Mouse (Mus musculus): ENCODE data around the gene Nat8. TPM values are rescaled to one million over a fixed set of nuclear protein-coding genes. Genes with fewer than 3 reads are reported as not detected.

Nat8 gene
- 0.43 and 0.75 TPM in 2 replicates for polyA plus RNA-seq (2012; rRNA removed; ENCODE audit: low replicate concordance)

GRCm38 (mm10) chr6:85831796-85832321, at the start of gene Nat8:
Gene Nat8 (minus strand): TSS chr6:85832082.

GRCm38 (mm10) chr6:85869006-85869405, 37.1 kb upstream of the Nat8 start, which contains the start of gene Nat8f2:
Gene Nat8f2 (minus strand): TSS chr6:85869158.

GRCm38 (mm10) chr6:85820837-85821236, 11.0 kb downstream of the Nat8 start, which contains the start of the genes Nat8f6 and Nat8f5:
Gene Nat8f6 (minus strand): TSS chr6:85820954.
Gene Nat8f5 (minus strand): TSS chr6:85820972.

Other genes with a start within 250 kb of the Nat8 start
- gene Alms1, start 244.6 kb downstream of the Nat8 start, polyA plus RNA-seq (2012; rRNA removed; ENCODE audit: low replicate concordance) = 0.37 and 0.96 TPM in 2 replicates
- 1.2 and 3.3 TPM in 2 replicates for gene Nat8f7, start 118.9 kb downstream of the Nat8 start, polyA plus RNA-seq (2012; rRNA removed; ENCODE audit: low replicate concordance)
- 1.1 and 3.3 TPM in 2 replicates for gene Nat8f3, start 66.3 kb downstream of the Nat8 start, polyA plus RNA-seq (2012; rRNA removed; ENCODE audit: low replicate concordance)
- 0.98 and 1.8 TPM in 2 replicates for gene Nat8f6, start 11.1 kb downstream of the Nat8 start, polyA plus RNA-seq (2012; rRNA removed; ENCODE audit: low replicate concordance)
- 0.40 TPM in 1 of 2 replicates, not detected in the other for gene Nat8f5, start 11.1 kb downstream of the Nat8 start, polyA plus RNA-seq (2012; rRNA removed; ENCODE audit: low replicate concordance)
- gene Nat8f2, start 37.1 kb upstream of the Nat8 start, polyA plus RNA-seq (2012; rRNA removed; ENCODE audit: low replicate concordance) = 0.19 and 0.90 TPM in 2 replicates
- 1.4 and 3.3 TPM in 2 replicates for gene Nat8f4, start 72.8 kb upstream of the Nat8 start, polyA plus RNA-seq (2012; rRNA removed; ENCODE audit: low replicate concordance)
- 12.6 and 21.7 TPM in 2 replicates for gene Tprkb, start 79.8 kb upstream of the Nat8 start, polyA plus RNA-seq (2012; rRNA removed; ENCODE audit: low replicate concordance)
- gene Nat8f1, start 83.6 kb upstream of the Nat8 start, polyA plus RNA-seq (2012; rRNA removed; ENCODE audit: low replicate concordance) = 11.1 and 18.2 TPM in 2 replicates
- 40.1 and 57.4 TPM in 2 replicates for gene Dusp11, start 129.6 kb upstream of the Nat8 start, polyA plus RNA-seq (2012; rRNA removed; ENCODE audit: low replicate concordance)
- gene Figla, start 184.1 kb upstream of the Nat8 start, polyA plus RNA-seq (2012; rRNA removed; ENCODE audit: low replicate concordance) = not detected in 2 replicates
- gene Add2, start 196.6 kb upstream of the Nat8 start, polyA plus RNA-seq (2012; rRNA removed; ENCODE audit: low replicate concordance) = 0.18 and 0.29 TPM in 2 replicates